Mouse (Mus musculus) olfactory bulb, adult 2 months (tissue): ENCODE data around the gene Stambp.

Source experiments
- CTCF ChIP-seq: fragments of 200-500 bp; IDR thresholded peaks from 2 replicates; pipeline ENCODE4 v1.5.1; 2012; ENCODE audit warnings: low read depth, mild to moderate bottlenecking, low read length, moderate library complexity; ENCODE audit not compliant: insufficient read depth
- POLR2A ChIP-seq: fragments of 200-500 bp; IDR thresholded peaks from 2 replicates; pipeline ENCODE4 v1.6.1; 2012; ENCODE audit warnings: mild to moderate bottlenecking, low read depth, low read length, moderate library complexity; ENCODE audit not compliant: insufficient read depth

GRCm38 (mm10) chr6:83521784-83522183 lies 50.7 kb downstream of the Stambp start:
- TF ChIP-seq CTCF (no peak), POLR2A (no peak)
